ENCODE assay signal across 18 mouse cellular contexts in genomic region chr13:6323948-6324347, GRCm38 (mm10).
"Had no signal": no experiment of that assay in that cellular context is flagged by ENCODE, and none has a peak within 500 bp of the region (broad histone marks: within the 10 kb centered on the region; RNA-seq: fewer than 3 reads in every experiment).

No protein-coding gene starts in this region.

- H3K4me1 ChIP-seq: lung, embryonic 15.5 days; megakaryocyte, embryonic 14.5 days; midbrain, embryonic 13.5 days; midbrain, embryonic 15.5 days; neural tube, embryonic 12.5 days; stomach, embryonic 15.5 days had no signal

- DNase-seq: liver, postnatal 0 days; lung, adult 2 months; lung, postnatal 14 days; lung, postnatal 36 days; right cerebral cortex, postnatal 14 days; thymus, adult 18-20 months; thymus, postnatal 14 days; thymus, postnatal 36 days had no signal

- H3K9ac ChIP-seq: liver, postnatal 0 days; lung, embryonic 15.5 days; midbrain, embryonic 13.5 days; midbrain, embryonic 15.5 days; neural tube, embryonic 12.5 days; stomach, embryonic 15.5 days had no signal

- H3K4me2 ChIP-seq: lung, embryonic 15.5 days; midbrain, embryonic 11.5 days; midbrain, embryonic 13.5 days; midbrain, embryonic 15.5 days; neural tube, embryonic 12.5 days; stomach, embryonic 15.5 days had no signal

- H3K27me3 ChIP-seq: lung, embryonic 15.5 days; megakaryocyte, embryonic 14.5 days; midbrain, embryonic 13.5 days; midbrain, embryonic 15.5 days; neural tube, embryonic 12.5 days; stomach, embryonic 15.5 days had no signal

- H3K4me3 ChIP-seq: lung, embryonic 15.5 days; megakaryocyte, embryonic 14.5 days; midbrain, embryonic 13.5 days; midbrain, embryonic 15.5 days; neural tube, embryonic 12.5 days; stomach, embryonic 15.5 days had no signal

- H3K9me3 ChIP-seq: lung, embryonic 15.5 days; megakaryocyte, embryonic 14.5 days; midbrain, embryonic 13.5 days; midbrain, embryonic 15.5 days; neural tube, embryonic 12.5 days; stomach, embryonic 15.5 days had no signal

- ATAC-seq: liver, postnatal 0 days; lung, postnatal 0 days; midbrain, embryonic 13.5 days; midbrain, embryonic 15.5 days had no signal

- H3K27ac ChIP-seq: lung, embryonic 15.5 days; macrophage; midbrain, embryonic 13.5 days; midbrain, embryonic 15.5 days; neural tube, embryonic 12.5 days; stomach, embryonic 15.5 days; stomach, postnatal 0 days had no signal

- H3K36me3 ChIP-seq: lung, embryonic 15.5 days; midbrain, embryonic 13.5 days; midbrain, embryonic 15.5 days; neural tube, embryonic 12.5 days; stomach, embryonic 15.5 days had no signal
